Mouse (Mus musculus): ENCODE measurements around the gene Glyr1. TPM values are rescaled to one million over a fixed set of nuclear protein-coding genes. Genes with fewer than 3 reads are reported as not detected.
A peak's percentile ranks its signal among the peaks of the same experiment; 100 is the strongest.

The Glyr1 gene
- polyA plus RNA-seq, 1 experiment from 2014 or later, result 59.7 TPM

GRCm38 (mm10) chr16:4993276-4993675 lies 56.4 kb downstream of the Glyr1 start:
- Histone ChIP-seq H3K9ac (ENCODE audit: low read length) (no peak overlapping the region), H3K4me1 (ENCODE audit: control insufficient read depth in 2 of 2, insufficient read depth in 2 of 2, low read length in 2 of 2) (peaks cover 4 to 6% of the 10 kb centered on the region in 2 experiments; a peak in 2 of 4 replicates), H3K36me3 (ENCODE audit: control insufficient read depth, insufficient read depth, low read length) (no peaks in the 10 kb centered on the region), H3K27me3 (ENCODE audit: control insufficient read depth, insufficient read depth, low read length) (no peaks in the 10 kb centered on the region), H3K27ac (replicated peaks in 1 of 2; ENCODE audit: control insufficient read depth in 1 of 2, insufficient read depth in 1 of 2, low read depth in 2 of 2, low read length in 2 of 2) (no peak overlapping the region), H3K4me2 (ENCODE audit: low read length) (no peak overlapping the region), H3K4me3 (ENCODE audit: control insufficient read depth in 1 of 2, insufficient read depth in 1 of 2, low read depth in 1 of 2, low read length in 2 of 2) (no peak overlapping the region), H3K9me3 (ENCODE audit: control insufficient read depth, low read length) (no peaks in the 10 kb centered on the region)
- 72% methylated on average over 4 of the region's 4 CpGs for WGBS
- no peak for ATAC-seq (ENCODE audit: insufficient number of reproducible peaks, insufficient read depth, low FRiP score, low read depth)

- H3K4me3 ChIP-seq (ENCODE audit: control insufficient read depth in 1 of 2, insufficient read depth in 1 of 2, low read depth in 1 of 2, low read length in 2 of 2), result no peak overlapping the region
- no peak for ATAC-seq (ENCODE audit: insufficient number of reproducible peaks, insufficient read depth, low FRiP score, low read depth)
- H3K4me1 ChIP-seq (ENCODE audit: control insufficient read depth in 2 of 2, insufficient read depth in 2 of 2, low read length in 2 of 2), result peaks cover 0 to 2% of the 10 kb centered on the region in 2 experiments; a peak in 3 of 4 replicates
- no peaks in the 10 kb centered on the region for H3K9me3 ChIP-seq (ENCODE audit: control insufficient read depth, low read length)
- no peaks in the 10 kb centered on the region for H3K36me3 ChIP-seq (ENCODE audit: control insufficient read depth, insufficient read depth, low read length)
- H3K27ac ChIP-seq (replicated peaks in 1 of 2; ENCODE audit: control insufficient read depth in 1 of 2, insufficient read depth in 1 of 2, low read depth in 2 of 2, low read length in 2 of 2), result no peak overlapping the region
- no peak overlapping the region for H3K9ac ChIP-seq (ENCODE audit: low read length)
- H3K4me2 ChIP-seq (ENCODE audit: low read length), result no peak overlapping the region
- WGBS, result 91% methylated on average over 12 of the region's 12 CpGs
- no peaks in the 10 kb centered on the region for H3K27me3 ChIP-seq (ENCODE audit: control insufficient read depth, insufficient read depth, low read length)
Observed at GRCm38 (mm10) chr16:4984717-4985116, 64.9 kb downstream of the Glyr1 start.

GRCm38 (mm10) chr16:4979755-4980380 lies 69.8 kb downstream of the Glyr1 start:
- no peak for ATAC-seq (ENCODE audit: insufficient number of reproducible peaks, insufficient read depth, low FRiP score, low read depth)
- Histone ChIP-seq H3K27me3 (ENCODE audit: control insufficient read depth, insufficient read depth, low read length) (no peaks in the 10 kb centered on the region), H3K9ac (ENCODE audit: low read length) (no peak overlapping the region), H3K9me3 (ENCODE audit: control insufficient read depth, low read length) (no peaks in the 10 kb centered on the region), H3K27ac (replicated peaks in 1 of 2; ENCODE audit: control insufficient read depth in 1 of 2, insufficient read depth in 1 of 2, low read depth in 2 of 2, low read length in 2 of 2) (peak overlapping the region in 1 of 2 experiments; percentile 75; a peak in 1 of 4 replicates), H3K36me3 (ENCODE audit: control insufficient read depth, insufficient read depth, low read length) (no peaks in the 10 kb centered on the region), H3K4me1 (ENCODE audit: control insufficient read depth in 2 of 2, insufficient read depth in 2 of 2, low read length in 2 of 2) (peaks cover 15 to 20% of the 10 kb centered on the region in 2 experiments), H3K4me2 (ENCODE audit: low read length) (no peak overlapping the region), H3K4me3 (ENCODE audit: control insufficient read depth in 1 of 2, insufficient read depth in 1 of 2, low read depth in 1 of 2, low read length in 2 of 2) (no peak overlapping the region)
- 72% methylated on average over 4 of the region's 4 CpGs for WGBS

DNA sequence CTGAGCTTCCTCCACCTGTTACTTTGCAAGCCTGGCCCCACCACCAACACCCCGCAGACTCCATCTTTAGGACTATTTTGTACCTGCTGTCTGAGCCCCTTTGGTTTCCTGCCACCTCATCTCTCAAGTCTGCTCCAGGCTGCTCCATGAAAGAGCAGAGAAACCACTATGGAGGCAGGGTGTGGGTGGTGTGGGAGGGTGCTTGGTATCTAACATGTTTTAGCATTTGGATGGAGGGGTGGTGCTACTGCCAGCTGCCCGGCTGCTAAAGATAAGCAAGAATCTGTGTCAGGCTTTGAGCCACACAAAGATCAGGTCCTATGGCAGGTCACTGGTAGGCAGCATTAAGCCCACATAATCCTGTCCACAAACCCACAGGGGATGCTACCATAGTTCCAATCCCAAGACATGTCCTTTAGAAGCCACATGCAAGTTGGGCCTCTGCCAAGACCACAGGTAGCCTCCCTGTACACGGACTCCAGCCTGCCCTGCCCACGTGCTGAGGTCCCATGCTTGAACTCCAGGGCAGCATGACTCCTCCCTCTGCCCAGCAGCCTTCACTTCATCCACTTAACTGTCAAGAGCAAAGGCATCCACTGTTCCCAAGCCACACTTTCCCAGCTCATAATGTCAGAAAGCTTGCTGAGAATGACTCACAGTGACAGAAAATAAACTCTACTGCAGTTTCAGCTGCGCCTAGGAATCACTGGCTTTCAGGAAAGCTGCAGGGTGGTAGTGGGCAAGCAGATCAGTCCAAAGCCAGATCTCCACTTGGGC lies 71.2 kb downstream of the Glyr1 start:
- 33% methylated on average over 5 of the region's 5 CpGs for WGBS
- Histone ChIP-seq H3K27ac (replicated peaks in 1 of 2; ENCODE audit: control insufficient read depth in 1 of 2, insufficient read depth in 1 of 2, low read depth in 2 of 2, low read length in 2 of 2) (peak overlapping the region; percentile 46 to 75), H3K9ac (ENCODE audit: low read length) (no peak overlapping the region), H3K9me3 (ENCODE audit: control insufficient read depth, low read length) (no peaks in the 10 kb centered on the region), H3K4me1 (ENCODE audit: control insufficient read depth in 2 of 2, insufficient read depth in 2 of 2, low read length in 2 of 2) (peaks cover 15 to 20% of the 10 kb centered on the region in 2 experiments), H3K36me3 (ENCODE audit: control insufficient read depth, insufficient read depth, low read length) (no peaks in the 10 kb centered on the region), H3K4me2 (ENCODE audit: low read length) (peak overlapping the region; percentile 40; the same call in 1 of the 2 replicates), H3K4me3 (ENCODE audit: control insufficient read depth in 1 of 2, insufficient read depth in 1 of 2, low read depth in 1 of 2, low read length in 2 of 2) (no peak overlapping the region), H3K27me3 (ENCODE audit: control insufficient read depth, insufficient read depth, low read length) (no peaks in the 10 kb centered on the region)
- peak; percentile 64; the same call in 1 of the 2 replicates for ATAC-seq (ENCODE audit: insufficient number of reproducible peaks, insufficient read depth, low FRiP score, low read depth)

DNA sequence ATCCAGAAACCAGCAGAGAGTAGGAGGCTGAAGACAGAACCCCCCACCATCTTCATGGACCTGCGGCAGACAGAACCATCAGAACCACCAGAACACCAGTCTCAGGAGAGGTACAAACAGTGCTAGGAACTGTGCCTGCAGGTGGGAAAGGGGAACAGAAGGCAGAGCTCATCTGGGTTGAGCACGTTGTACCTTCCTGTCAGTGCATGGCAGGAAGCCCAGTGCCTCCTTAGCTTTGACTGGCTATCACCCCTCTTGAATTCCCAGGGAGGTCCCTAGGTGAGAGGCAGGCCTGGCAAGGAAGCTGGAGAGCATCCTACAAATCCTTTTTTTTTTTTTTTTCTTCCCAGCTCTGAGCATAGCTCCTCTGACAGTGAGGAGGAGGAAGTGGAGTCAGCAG lies 73.5 kb downstream of the Glyr1 start:
- H3K4me2 ChIP-seq (ENCODE audit: low read length), result no peak overlapping the region
- peaks cover 18 to 20% of the 10 kb centered on the region in 2 experiments for H3K4me1 ChIP-seq (ENCODE audit: control insufficient read depth in 2 of 2, insufficient read depth in 2 of 2, low read length in 2 of 2)
- H3K9me3 ChIP-seq (ENCODE audit: control insufficient read depth, low read length), result no peaks in the 10 kb centered on the region
- H3K9ac ChIP-seq (ENCODE audit: low read length), result no peak overlapping the region
- no peaks in the 10 kb centered on the region for H3K27me3 ChIP-seq (ENCODE audit: control insufficient read depth, insufficient read depth, low read length)
- no peaks in the 10 kb centered on the region for H3K36me3 ChIP-seq (ENCODE audit: control insufficient read depth, insufficient read depth, low read length)
- H3K27ac ChIP-seq (replicated peaks in 1 of 2; ENCODE audit: control insufficient read depth in 1 of 2, insufficient read depth in 1 of 2, low read depth in 2 of 2, low read length in 2 of 2), result no peak overlapping the region
- no peak for ATAC-seq (ENCODE audit: insufficient number of reproducible peaks, insufficient read depth, low FRiP score, low read depth)
- no peak overlapping the region for H3K4me3 ChIP-seq (ENCODE audit: control insufficient read depth in 1 of 2, insufficient read depth in 1 of 2, low read depth in 1 of 2, low read length in 2 of 2)
- WGBS, result 59% methylated on average over 2 of the region's 2 CpGs

DNA sequence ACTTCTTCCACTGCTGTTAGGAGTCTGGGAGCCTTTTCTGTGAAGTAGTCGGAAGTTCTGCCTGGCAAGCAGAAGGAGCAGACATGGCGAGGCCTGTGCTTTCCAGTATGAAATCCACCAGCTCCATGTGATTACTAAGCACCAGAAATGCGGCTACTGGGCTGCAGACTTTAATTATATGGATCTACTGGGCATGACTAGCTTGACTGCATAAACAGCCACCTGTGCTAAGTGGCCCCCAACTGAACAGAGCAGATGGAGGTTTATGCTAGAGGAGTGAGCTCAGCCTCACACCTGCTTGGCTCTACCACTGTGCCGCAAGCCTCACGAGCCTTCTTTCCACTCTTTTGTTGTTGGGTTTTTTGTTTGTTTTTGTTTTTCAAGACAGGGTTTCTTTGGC lies 75.1 kb downstream of the Glyr1 start:
- H3K4me2 ChIP-seq (ENCODE audit: low read length), result no peak overlapping the region
- H3K27me3 ChIP-seq (ENCODE audit: control insufficient read depth, insufficient read depth, low read length), result no peaks in the 10 kb centered on the region
- no peaks in the 10 kb centered on the region for H3K36me3 ChIP-seq (ENCODE audit: control insufficient read depth, insufficient read depth, low read length)
- no peak for ATAC-seq (ENCODE audit: insufficient number of reproducible peaks, insufficient read depth, low FRiP score, low read depth)
- WGBS, result 90% methylated on average over 5 of the region's 5 CpGs
- no peak overlapping the region for H3K9ac ChIP-seq (ENCODE audit: low read length)
- H3K27ac ChIP-seq (replicated peaks in 1 of 2; ENCODE audit: control insufficient read depth in 1 of 2, insufficient read depth in 1 of 2, low read depth in 2 of 2, low read length in 2 of 2), result no peak overlapping the region
- H3K4me1 ChIP-seq (ENCODE audit: control insufficient read depth in 2 of 2, insufficient read depth in 2 of 2, low read length in 2 of 2), result peaks cover 16 to 18% of the 10 kb centered on the region in 2 experiments
- no peak overlapping the region for H3K4me3 ChIP-seq (ENCODE audit: control insufficient read depth in 1 of 2, insufficient read depth in 1 of 2, low read depth in 1 of 2, low read length in 2 of 2)
- no peaks in the 10 kb centered on the region for H3K9me3 ChIP-seq (ENCODE audit: control insufficient read depth, low read length)

- 43% methylated on average over 4 of the region's 4 CpGs for WGBS
Observed at GRCm38 (mm10) chr16:4971626-4972025, 78.0 kb downstream of the Glyr1 start.

More at GRCm38 (mm10) chr16:4971626-4972025, 78.0 kb downstream of the Glyr1 start:
- Histone ChIP-seq H3K27ac (replicated peaks in 1 of 2; ENCODE audit: control insufficient read depth in 1 of 2, insufficient read depth in 1 of 2, low read depth in 2 of 2, low read length in 2 of 2) (peak overlapping the region in 1 of 2 experiments; percentile 26; a peak in 1 of 4 replicates), H3K4me3 (ENCODE audit: control insufficient read depth in 1 of 2, insufficient read depth in 1 of 2, low read depth in 1 of 2, low read length in 2 of 2) (no peak overlapping the region), H3K9ac (ENCODE audit: low read length) (no peak overlapping the region), H3K9me3 (ENCODE audit: control insufficient read depth, low read length) (no peaks in the 10 kb centered on the region), H3K27me3 (ENCODE audit: control insufficient read depth, insufficient read depth, low read length) (no peaks in the 10 kb centered on the region), H3K4me1 (ENCODE audit: control insufficient read depth in 2 of 2, insufficient read depth in 2 of 2, low read length in 2 of 2) (peaks cover 0 to 3% of the 10 kb centered on the region in 2 experiments; a peak in 2 of 4 replicates), H3K4me2 (ENCODE audit: low read length) (no peak overlapping the region), H3K36me3 (ENCODE audit: control insufficient read depth, insufficient read depth, low read length) (no peaks in the 10 kb centered on the region)
- no peak for ATAC-seq (ENCODE audit: insufficient number of reproducible peaks, insufficient read depth, low FRiP score, low read depth)
